Mouse (Mus musculus) hindlimb bud, embryonic 11.5 days (tissue): ENCODE data around the gene Pdcd1lg2.

Experiments used
- DNase-seq: peaks from one replicate; pipeline ENCODE4 v3.0.0-alpha.2; 2012; ENCODE audit warnings: low read depth, low spot score; ENCODE audit errors: extremely low spot score

The Pdcd1lg2 gene

DNA sequence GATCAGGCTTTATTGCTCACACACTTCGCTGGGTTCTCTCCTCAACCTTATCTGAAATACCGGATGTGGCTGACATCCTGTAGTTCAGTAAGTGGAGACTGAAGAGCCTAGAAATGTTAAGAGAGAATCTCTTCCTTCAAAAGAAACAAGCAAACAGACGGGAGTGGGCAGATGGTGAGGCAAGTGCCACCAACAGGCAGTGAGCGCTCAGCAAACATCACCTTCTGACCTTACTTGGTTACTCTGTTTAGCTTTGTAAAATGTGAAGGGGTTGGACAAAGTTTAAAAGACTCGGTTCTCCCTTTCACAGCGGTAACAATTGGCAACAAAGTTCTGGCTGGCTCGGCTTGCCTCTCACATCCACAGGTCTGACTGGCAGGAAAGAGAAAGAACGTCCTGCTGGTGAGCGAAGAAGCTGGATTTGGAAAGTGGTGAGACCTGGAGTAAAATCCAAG lies 8.0 kb downstream of the Pdcd1lg2 start:
- no peak for DNase-seq

DNA sequence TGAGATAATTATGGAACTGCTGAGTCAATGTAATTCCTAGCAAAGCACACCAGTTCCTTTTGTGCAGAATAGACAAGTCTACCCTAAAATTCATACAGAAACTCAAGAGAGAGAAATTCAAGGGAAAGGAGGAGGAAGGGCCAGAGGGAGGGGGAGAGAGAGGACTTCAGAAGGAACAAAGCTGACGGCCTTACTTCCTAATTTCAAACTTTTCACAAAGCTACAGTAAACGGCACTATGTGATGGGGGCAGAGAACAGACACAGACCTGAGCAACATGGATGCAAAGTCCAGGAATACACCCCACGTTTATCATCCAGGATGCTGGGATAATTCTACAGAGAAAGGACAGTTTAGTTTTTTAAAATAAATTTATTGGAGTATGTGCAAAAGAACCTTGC lies 8.8 kb downstream of the Pdcd1lg2 start:
- no peak for DNase-seq

DNA sequence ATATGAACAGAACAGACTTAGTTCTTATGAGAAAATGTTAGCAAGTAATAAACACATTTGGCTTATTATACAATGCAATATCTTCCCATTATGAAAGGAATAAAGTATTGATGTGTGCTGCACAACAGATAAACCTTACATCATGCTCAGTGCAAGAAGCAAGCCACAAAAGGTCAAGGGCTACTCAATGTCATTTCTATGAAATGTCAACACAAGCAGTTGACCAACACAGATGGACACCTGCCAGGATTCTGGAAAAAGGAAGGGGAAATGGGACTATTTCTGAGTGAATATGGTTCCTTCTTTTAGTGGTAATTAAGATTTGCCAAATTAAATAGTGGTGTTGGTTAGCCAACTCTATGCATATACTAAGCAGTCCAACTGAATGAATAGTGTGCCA lies 9.2 kb downstream of the Pdcd1lg2 start:
- DNase-seq = no peak

DNA sequence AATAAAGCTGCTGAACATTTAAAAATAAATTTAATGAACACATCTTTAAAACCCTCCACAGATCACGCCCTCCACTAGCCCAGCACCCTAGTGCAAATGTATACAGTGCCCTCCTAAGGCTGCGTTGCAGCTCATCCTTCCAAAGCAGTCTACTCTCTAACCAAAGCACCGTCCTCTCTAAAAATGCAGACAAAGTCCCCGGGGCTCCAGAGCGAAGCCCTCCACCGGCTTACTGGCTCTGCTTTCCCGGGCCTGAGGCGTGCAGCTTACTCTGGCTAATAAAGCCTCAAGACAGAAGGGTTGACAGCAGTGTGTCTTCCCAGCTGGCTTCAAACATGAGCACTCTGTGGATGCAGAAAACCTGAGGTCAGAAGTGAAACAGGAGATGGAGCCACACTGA lies 9.7 kb downstream of the Pdcd1lg2 start:
- no peak for DNase-seq

DNA sequence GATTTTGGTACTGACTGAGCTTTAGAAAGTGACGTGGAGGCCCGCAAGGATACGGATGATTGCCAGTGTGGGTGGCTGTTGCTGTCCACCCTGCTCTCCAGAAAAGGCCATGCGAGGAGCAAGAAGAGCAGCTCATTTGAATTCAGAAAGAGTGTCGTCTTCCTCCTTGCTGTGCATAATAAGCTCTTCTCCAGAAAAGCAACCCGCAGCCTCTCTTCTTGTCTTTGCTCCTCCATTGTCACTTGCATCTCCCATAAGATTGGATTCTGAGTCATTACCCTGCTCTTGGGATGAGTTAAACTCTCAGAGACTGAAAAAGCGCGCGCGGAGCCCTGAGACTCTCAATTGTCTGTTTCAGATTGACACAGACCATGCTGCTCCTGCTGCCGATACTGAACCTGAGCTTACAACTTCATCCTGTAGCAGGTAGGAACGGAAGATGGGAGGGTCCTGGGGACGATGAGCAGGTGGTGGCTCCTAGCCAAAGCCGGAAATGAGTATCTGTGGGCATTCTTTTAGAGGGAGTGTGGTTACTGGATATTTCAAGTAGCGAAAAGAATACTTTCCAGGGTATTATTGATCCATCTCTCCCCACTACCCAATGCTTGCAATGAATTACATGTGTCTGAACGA lies 11.4 kb downstream of the Pdcd1lg2 start:
- no peak for DNase-seq

DNA sequence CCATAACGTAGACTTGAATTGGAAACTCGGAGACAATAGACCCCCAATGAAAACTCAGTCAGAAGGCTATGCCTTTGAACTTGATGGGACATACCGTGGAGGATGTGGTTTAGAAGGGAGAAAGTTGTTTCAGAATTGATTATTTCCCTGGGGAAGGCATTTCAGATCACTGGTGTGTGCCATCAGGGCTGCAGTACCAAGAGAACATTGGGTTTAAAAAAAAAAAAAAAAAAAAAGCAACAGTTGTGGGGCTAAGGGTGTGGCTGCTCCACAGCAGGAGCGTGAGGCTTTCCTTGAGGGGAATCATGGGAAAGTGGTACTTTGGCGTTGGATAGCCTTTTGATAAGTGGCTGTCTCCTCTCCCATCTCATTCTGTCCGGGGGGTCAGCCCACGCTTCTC lies 12.1 kb downstream of the Pdcd1lg2 start:
- no peak for DNase-seq

DNA sequence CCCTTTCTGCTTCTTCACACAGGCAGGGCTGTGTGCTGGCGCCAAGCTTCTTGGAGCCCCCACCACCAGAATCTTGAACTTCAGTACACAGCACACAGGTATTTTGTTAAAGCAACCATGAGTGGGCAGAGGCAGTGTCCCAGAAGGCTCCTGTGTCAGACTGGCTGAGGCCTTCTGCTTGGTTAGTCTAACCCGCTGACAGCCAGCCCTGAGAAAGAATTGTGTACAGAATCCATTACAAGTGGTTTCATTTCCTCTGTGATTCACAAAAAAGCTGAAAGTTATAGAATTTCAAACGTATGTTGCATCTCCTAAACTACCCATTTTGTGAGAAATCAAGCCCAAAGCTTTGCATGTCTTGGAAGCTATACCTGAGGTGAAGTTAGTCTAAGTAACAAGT lies 19.8 kb downstream of the Pdcd1lg2 start:
- no peak for DNase-seq

DNA sequence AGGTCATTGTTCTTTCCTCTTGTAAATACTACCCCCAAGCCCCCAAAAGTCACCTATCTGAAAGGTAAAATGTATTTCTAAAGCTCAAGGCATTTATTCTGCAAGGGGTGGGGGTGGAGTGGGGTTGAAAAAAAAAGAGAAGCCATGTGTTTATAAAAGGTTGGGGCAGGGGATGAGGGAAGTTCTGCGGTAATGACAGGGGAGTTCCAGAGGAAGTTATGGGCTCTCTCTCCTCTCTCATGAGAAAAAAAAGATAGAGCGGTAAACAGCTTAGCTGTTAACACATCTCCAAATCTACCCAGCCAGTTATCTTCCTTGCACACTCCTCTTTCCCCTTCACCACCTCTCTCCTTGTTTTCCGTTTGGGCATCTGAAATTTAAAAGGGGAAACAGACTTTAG lies 20.2 kb downstream of the Pdcd1lg2 start:
- DNase-seq = no peak

DNA sequence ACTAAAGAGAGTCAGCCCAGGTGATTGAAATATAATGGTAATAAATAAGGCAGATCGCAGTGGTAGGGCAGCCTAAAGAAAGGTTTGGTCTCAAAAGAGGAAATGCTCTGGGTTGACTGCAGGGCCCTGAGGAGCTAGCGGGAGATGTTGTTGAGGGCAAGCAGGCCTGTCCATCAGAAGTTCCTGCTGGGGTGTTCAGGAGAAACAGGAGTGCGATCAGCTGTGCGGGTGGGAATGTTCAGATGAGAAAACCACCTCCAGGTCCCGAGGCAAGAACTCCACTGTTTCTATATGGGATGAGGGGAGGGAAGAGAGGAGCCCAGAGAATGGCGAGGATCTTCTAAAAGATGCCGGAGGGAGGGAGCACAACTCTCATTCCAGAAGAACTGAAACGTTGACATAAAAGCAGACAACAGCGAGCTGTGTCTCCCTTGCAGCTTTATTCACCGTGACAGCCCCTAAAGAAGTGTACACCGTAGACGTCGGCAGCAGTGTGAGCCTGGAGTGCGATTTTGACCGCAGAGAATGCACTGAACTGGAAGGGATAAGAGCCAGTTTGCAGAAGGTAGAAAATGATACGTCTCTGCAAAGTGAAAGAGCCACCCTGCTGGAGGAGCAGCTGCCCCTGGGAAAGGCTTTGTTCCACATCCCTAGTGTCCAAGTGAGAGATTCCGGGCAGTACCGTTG lies 26.2 kb downstream of the Pdcd1lg2 start:
- DNase-seq = no peak

DNA sequence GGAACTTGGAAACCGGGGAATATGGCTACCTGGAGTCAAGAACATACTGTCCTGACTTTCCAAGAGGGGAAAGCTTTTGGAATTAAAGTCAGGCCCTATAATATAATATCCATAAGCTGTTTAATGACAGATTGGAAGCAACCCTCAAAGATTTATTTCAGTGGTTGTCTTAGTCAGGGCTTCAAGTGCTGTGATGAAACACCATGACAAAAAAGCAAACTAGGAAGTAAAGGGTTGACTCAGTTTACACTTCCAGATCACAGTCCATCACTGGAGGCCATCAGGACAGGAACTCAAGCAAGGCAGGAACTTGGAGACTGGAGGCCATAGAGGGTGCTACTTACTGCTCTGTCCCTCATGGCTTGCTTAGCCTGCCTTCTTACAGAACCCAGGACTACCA lies 27.1 kb downstream of the Pdcd1lg2 start:
- no peak for DNase-seq

DNA sequence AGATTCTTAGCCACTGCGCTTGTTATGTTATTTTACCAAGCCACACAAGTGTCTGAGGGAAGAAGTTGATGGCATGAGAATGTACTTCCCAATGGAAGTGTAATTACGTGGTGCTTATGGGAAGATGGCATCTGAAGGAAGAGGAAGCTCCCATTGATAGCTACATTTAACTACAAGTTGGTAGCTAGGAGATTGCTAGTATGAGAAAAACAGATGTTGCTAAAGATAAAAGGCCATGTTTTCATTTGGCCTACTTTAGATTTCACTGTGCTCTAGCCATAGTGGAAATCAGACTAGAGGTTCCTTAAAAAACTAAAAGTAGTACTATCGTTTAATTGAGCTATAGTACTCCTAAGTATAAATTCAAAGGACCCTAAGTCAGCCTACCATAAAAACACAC lies 28.5 kb downstream of the Pdcd1lg2 start:
- DNase-seq = no peak

DNA sequence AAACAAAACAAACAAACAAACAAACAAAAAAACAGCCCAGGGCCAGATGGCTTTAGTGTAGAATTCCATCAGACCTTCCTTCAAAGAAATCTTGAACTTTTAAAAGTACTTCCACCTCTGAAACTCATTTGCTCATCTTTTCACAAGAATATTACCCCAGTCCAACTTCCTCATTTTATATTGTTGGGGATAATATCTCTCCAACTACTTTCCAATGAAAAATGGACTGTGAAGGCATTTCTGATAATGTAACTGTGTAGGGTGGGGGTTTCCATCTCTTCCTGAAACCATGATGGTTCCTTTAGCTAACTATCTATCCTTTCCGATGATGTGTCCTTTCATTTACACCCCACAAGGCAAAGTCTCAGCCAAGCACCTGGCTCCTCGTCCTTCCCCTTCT lies 31.8 kb downstream of the Pdcd1lg2 start:
- DNase-seq = no peak

DNA sequence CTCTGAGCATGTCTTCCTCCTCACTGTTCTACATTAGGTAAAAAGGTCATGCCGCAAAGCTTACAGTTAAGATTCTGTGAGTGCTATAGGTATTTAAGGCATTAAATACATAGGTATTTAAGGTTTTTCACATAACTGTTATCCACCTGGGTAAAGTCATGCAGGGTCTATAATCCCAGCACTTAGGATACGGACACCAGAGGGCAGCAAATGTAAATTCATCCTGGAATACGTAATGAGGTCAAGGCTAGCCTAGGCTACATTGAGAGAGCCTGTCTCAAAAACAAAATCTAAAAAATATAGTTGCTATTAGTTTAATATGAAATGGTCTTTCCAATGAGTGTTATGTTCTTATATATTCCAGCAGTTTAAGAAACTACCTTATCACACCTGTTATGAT lies 33.6 kb downstream of the Pdcd1lg2 start:
- no peak for DNase-seq

DNA sequence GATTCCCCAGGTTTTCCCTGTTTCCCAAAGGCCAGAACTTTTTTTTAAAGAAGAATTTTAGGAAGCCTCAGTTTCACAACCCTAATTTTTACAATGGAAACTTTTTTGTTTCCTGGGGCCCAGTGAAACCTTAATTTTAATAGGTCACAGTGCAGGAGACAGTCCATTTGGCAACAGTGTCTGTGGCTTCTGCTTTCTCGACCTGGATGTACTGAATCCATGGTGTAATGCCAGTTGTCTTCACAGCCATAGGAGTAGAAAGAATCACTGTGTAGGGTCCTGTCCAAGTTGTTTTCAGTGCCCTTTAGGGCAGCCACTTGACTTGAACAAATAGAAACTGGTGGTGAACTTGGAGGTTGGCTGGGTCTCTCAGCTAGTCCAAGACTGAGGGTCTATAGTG lies 37.7 kb downstream of the Pdcd1lg2 start:
- DNase-seq = no peak

DNA sequence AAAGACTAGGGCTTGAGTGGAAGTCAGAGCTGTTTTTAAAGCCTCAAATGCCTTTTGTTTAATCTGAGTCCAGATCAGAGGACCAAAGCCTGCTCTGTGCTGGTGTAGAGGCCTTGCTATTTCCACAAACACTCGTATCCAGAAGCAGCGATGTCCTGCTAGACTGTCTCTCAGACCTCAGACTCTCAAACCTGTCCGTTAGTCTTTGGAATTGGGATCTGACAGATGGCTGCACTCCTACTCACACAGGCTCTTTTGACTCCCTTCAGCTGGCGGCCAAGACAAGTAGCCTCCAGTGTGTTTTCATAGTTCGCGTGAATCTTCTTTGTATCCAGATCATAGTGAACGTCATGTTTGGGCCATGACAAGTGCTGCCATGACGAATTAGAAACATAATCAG lies 39.7 kb downstream of the Pdcd1lg2 start:
- DNase-seq = no peak

DNA sequence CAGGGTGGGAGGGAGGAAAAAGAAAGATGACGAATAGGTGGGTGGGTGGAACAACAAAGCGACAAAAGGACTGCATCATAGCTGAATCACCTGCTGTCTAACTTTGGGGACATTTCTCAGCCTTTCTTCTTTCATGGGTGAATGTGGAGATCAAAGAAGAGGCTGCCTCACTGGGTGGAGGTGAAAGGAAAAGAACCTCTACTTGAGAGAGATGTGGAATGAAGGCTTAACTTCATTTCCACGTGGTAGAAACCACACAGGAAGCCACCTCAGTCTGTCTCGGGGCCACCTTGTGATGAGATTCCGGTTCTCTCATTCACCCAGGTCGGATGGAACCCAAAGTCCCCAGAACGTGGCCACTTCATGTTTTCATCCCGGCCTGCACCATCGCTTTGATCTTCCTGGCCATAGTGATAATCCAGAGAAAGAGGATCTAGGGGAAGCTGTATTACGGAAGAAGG lies 43.5 kb downstream of the Pdcd1lg2 start:
- DNase-seq = no peak

DNA sequence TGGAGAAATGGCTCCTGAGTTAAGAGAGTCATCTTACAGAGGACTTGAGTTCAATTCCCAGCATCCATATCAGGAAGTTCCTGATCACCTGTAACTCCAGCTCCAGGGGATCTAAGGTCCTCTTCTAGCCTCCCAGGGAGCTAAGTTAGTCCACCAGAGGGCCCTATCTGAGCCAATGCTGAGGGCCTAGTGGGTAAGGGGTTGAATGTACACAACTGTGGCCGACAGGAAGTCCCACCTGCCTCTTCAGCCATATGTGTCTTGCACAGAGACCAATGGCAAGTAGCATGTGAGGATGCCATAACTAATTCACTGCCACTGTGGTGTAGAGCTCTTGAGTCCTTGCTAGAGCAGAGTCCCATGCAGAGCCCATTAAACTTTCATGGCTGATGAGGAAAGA lies 44.4 kb downstream of the Pdcd1lg2 start:
- DNase-seq = no peak

DNA sequence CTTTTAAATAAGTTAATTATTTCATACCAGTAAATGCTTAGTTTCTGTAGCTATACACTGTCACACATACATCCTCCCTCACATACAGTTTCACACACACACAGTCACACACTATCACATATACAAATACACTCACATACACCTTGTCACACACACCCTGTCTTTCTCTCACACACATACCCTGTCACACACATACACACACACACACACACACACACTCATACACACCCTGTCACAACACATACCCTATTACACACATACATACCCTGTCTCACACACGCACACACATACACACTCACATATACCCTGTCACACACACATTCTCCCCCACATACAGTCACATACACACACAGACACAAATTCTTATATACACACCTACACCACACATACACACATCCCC lies 47.3 kb downstream of the Pdcd1lg2 start:
- no peak for DNase-seq

DNA sequence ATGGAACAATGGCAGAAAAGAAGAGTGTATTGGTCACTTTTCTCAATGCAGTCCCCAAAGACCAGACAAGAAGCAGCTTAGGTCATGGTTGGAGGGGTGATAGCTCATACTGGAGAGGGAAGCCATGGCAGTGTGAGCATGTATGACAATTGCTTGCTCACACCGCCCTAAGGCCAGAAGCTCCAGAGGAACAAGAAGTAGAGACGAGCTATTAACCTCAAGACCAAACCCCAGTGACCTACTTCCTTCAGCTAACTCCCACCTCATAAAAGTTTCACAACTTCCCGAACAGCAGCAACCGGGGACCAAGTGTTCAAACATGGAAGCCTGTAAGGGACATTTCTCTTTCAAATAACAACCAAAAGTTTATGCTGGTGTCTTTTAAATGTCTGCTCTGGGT lies 51.7 kb downstream of the Pdcd1lg2 start:
- no peak for DNase-seq

DNA sequence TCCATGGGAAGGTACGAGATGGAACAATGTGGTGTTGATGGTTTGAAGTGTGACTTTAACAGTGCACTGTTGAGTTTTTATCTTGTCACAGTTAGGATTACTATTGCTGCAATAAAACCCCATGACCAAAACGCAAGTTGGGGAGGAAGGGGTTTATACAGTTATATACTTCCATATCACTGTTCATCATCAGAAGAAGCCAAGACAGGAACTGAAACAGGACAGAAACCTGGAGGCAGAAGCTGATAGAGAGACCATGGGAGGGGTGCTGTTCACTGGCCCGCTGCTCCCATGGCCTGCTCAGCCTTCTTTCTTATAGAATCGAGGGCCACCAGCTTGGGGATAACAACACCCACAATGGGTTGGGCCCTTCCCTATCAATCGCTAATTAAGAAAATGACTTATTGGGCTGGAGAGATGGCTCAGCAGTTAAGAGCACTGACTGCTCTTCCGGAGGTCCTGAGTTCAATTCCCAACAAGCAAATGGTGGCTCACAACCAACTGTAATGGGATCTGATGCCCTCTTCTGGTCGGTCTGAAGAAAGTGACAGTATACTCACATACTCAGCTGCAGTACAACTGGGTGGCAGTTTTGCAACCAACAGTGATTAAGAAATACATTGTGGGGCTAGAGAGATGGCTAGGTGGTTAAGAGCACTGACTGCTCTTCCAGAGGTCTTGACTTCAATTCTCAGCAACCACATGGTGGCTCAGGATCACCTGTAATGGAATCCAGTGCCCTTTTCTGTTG lies 53.1 kb downstream of the Pdcd1lg2 start:
- DNase-seq = no peak

DNA sequence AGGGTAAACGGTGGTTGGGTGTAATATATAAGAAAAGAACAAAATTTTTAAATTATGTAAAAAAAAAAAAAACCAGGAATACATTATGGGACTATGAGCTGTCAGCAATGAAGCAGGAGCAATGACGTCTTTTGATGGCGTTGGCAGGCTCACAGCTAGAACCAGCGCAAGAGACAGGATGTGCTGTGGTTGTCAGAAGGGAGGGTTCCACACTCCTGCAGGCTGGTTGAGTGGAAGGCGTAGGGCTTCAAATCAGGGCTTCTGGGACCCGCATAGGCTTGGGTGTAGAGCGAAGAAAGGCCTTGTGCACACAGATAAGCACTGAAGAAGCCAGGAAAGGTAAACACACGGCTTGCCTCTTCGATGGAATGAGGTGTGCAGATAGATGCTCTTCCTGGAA lies 56.1 kb downstream of the Pdcd1lg2 start:
- DNase-seq = no peak
